Mouse (Mus musculus) cortical plate, adult 2 months (tissue): ENCODE results near the gene Gm7942. TPM values are rescaled to one million over a fixed set of nuclear protein-coding genes. Genes with fewer than 3 reads are reported as not detected.
"Not testable (repeated sequence)": the region's sequence is repeated elsewhere in the genome, so short reads cannot be mapped to it uniquely, and the experiment has no call there.

Experiments used
- H3K27ac ChIP-seq: fragments of 200-500 bp; 2 replicates; pipeline ENCODE4 v1.5.1; 2012; ENCODE audit warnings: low read length, control low read depth, inconsistent platforms; ENCODE audit not compliant: insufficient read depth
- H3K4me1 ChIP-seq: fragments of 200-500 bp; 2 replicates; pipeline ENCODE4 v1.6.1; 2011; ENCODE audit warnings: low read length; ENCODE audit not compliant: control insufficient read depth, insufficient read depth
- H3K4me3 ChIP-seq: fragments of 200-500 bp; 2 replicates; pipeline ENCODE4 v1.5.1; 2011; ENCODE audit warnings: mild to moderate bottlenecking, low read length, control low read depth; ENCODE audit not compliant: insufficient read depth
- polyA plus RNA-seq: library from polyadenylated mRNA; depleted of rRNA; stranded (reverse); fragments of >200 nt; gene quantifications from 2 replicates; pipeline ENCODE4 v1.2.3, GENCODE M21; 2012; rRNA removed

Gm7942 gene
- polyA plus RNA-seq = not detected in 2 replicates

- H3K4me3 ChIP-seq, H3K4me1 ChIP-seq, H3K27ac ChIP-seq: not testable (repeated sequence)
Measured at GRCm38 (mm10) chr5:95106638-95107037, at the start of gene Gm7942. Gene Gm7942, plus strand, starts transcription at chr5:95106938.

Other genes starting within 250 kb of the Gm7942 start
- not detected in 2 replicates for gene Gm3183, start 241.5 kb upstream of the Gm7942 start, polyA plus RNA-seq
- gene Gm6367, start 118.3 kb upstream of the Gm7942 start, polyA plus RNA-seq = not detected in 2 replicates
- gene Gm16513, start 75.7 kb downstream of the Gm7942 start, polyA plus RNA-seq = not detected in 2 replicates
- gene Gm10424, start 165.8 kb downstream of the Gm7942 start, polyA plus RNA-seq = not detected in 2 replicates
- not detected in 2 replicates for gene Gm3259, start 199.0 kb downstream of the Gm7942 start, polyA plus RNA-seq